Mouse (Mus musculus) bone marrow macrophage, adult 2 months (primary cell): Measurements from ENCODE around the gene A4galt.

Source experiments
- CTCF ChIP-seq: IDR thresholded peaks from 2 replicates; pipeline ENCODE4 v1.5.1; 2012; ENCODE audit warnings: low read depth, mild to moderate bottlenecking, low read length, moderate library complexity
- POLR2A ChIP-seq: IDR thresholded peaks from 2 replicates; pipeline ENCODE4 v1.6.1; 2012; ENCODE audit warnings: mild to moderate bottlenecking, low read depth, low read length, borderline replicate concordance

- TF ChIP-seq CTCF, result no peak
- TF ChIP-seq POLR2A, result no peak
These were observed 47.9 kb upstream of the A4galt start for GRCm38 (mm10) chr15:83299450-83299849.
